Mouse (Mus musculus) liver, adult 2 months (tissue): ENCODE data around the gene Sdhb. TPM values are rescaled to one million over a fixed set of nuclear protein-coding genes. Genes with fewer than 3 reads are reported as not detected.

ENCODE experiments used
- DNase-seq: peaks from one replicate; pipeline ENCODE4 v3.0.0-alpha.2; 2011; ENCODE audit warnings: low read depth, low spot score; ENCODE audit errors: extremely low read depth
- H3K27ac ChIP-seq: fragments of 200-500 bp; replicated peaks from 2 replicates; pipeline ENCODE4 v1.5.1; 2012; ENCODE audit warnings: low read depth, mild to moderate bottlenecking, control low read depth, inconsistent platforms, low read length; ENCODE audit not compliant: insufficient read depth
- H3K27me3 ChIP-seq: fragments of 200-500 bp; 2 replicates; pipeline ENCODE4 v1.6.1; 2012; ENCODE audit warnings: mild to moderate bottlenecking, moderate library complexity, low read length, inconsistent platforms; ENCODE audit not compliant: control insufficient read depth, insufficient read depth
- H3K36me3 ChIP-seq: fragments of 200-500 bp; 2 replicates; pipeline ENCODE4 v1.6.1; 2012; ENCODE audit warnings: low read length, inconsistent platforms; ENCODE audit not compliant: control insufficient read depth, insufficient read depth
- H3K4me1 ChIP-seq: fragments of 200-500 bp; 2 replicates; pipeline ENCODE4 v1.6.1; 2011; ENCODE audit warnings: low read length; ENCODE audit not compliant: control insufficient read depth, insufficient read depth
- H3K4me3 ChIP-seq: fragments of 200-500 bp; 2 replicates; pipeline ENCODE4 v1.5.1; 2011; ENCODE audit warnings: low read depth, mild to moderate bottlenecking, control low read depth, low read length, moderate library complexity; ENCODE audit not compliant: insufficient read depth
- H3K79me2 ChIP-seq: fragments of 200-500 bp; 2 replicates; pipeline ENCODE4 v1.6.1; 2012; ENCODE audit warnings: inconsistent platforms, mild to moderate bottlenecking, low read length, moderate library complexity; ENCODE audit not compliant: control insufficient read depth, insufficient read depth
- H3K9ac ChIP-seq: fragments of 200-500 bp; 2 replicates; pipeline ENCODE4 v1.6.1; 2012; ENCODE audit warnings: low read depth, mild to moderate bottlenecking, control low read depth, inconsistent platforms, low read length
- CTCF ChIP-seq: fragments of 200-500 bp; IDR thresholded peaks from 2 replicates; pipeline ENCODE4 v1.5.1; 2011; ENCODE audit warnings: low read depth, low read length, control low read depth
- POLR2A ChIP-seq: fragments of 200-500 bp; IDR thresholded peaks from 2 replicates; pipeline ENCODE4 v1.6.1; 2011; ENCODE audit warnings: low read length, control low read depth; ENCODE audit not compliant: insufficient read depth; ENCODE audit errors: extremely low read depth
- WGBS: fragments of 180-500 bp; shearing (Covaris S2); methylation state at CpG from one replicate; pipeline ENCODE4 v1.1.7; 2018; 5-methylcytosine and 5-hydroxymethylcytosine counted together
- polyA plus RNA-seq: library from polyadenylated mRNA; depleted of rRNA; stranded (reverse); fragments of >200 nt; gene quantifications from 2 replicates; pipeline ENCODE4 v1.2.3, GENCODE M21; 2012
- total RNA-seq: library from RNA; depleted of rRNA; stranded (reverse); fragments of >200 nt; gene quantifications from 2 replicates; pipeline ENCODE4 v1.2.3, GENCODE M21; 2014

Gene Sdhb
- total and polyA plus RNA-seq, 2 experiments, result 347 to 532 TPM

DNA sequence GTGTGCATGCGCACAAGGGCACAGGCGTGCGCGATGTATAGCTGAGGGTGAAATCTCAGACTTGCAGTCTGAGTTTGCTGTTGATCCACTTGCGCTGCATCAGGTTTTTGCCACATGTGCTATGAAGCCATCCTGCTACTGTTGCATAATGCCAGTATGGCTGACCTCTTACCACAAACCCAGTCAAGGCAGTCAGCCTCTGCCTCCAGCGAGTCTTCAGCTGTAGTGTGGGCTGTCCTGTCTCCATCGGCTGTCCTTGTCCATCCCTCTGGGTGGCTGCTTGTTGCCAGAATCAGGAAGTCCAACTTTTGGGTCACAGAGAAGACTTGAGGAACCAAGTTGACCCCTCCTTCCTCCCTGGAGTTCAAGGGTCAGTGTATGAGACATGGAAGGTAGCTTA lies 14.4 kb downstream of the Sdhb start:
- no peak for TF ChIP-seq POLR2A
- TF ChIP-seq CTCF, result no peak
- Histone ChIP-seq H3K4me3 (no peak overlapping the region), H3K4me1 (no peaks in the 10 kb centered on the region), H3K79me2 (no peaks in the 10 kb centered on the region), H3K27me3 (no peaks in the 10 kb centered on the region), H3K9ac (no peak overlapping the region), H3K36me3 (peaks cover 38% of the 10 kb centered on the region), H3K27ac (no peak overlapping the region)
- WGBS, result 89% methylated on average over 7 of the region's 7 CpGs
- peak; percentile 48 for DNase-seq

GRCm38 (mm10) chr4:140977278-140977677 lies 16.3 kb downstream of the Sdhb start:
- Histone ChIP-seq H3K9ac (no peak overlapping the region), H3K27me3 (no peaks in the 10 kb centered on the region), H3K4me3 (no peak overlapping the region), H3K4me1 (no peaks in the 10 kb centered on the region), H3K36me3 (peaks cover 26% of the 10 kb centered on the region; the same call in 1 of the 2 replicates), H3K27ac (no peak overlapping the region), H3K79me2 (no peaks in the 10 kb centered on the region)
- DNase-seq, result no peak
- WGBS, result 94% methylated on average over 10 of the region's 10 CpGs
- TF ChIP-seq CTCF (no peak), POLR2A (no peak)

DNA sequence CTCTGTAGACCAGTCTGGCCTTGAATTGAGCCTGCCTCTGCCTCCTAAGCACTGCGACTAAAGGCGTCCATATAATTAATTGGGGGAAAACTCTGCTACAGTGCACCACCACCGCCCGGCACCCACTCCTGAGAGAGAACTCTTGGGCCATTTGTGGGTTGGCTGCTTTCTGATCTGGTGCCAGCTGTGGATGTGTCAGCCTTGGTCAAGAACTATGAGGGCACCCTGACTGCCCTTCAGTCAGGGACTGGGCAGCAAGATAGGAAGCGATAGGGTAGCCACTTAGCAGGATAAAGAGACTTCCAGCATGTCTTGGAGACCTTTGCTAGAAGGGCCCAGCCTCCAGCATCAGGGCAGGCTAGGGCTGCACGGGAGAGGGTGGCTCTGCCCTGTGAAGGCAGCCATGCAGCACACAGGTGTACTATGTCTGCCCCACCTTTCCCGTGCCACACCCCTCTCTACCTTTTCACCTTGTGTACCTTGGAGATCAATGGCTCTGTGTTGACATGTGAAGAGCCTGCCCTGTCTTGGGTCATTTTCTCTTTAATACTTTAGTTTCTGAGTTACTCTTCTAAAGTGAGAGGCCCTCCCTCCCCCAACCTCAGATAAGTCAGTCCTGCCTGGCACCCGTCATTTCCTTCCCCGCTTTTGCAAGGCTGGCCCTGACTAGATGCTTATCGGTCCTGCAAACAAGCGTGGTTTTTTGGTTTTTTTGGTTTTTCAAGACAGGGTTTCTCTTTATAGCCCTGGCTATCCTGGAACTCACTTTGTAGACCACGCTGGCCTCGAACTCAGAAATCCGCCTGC lies 17.1 kb downstream of the Sdhb start:
- H3K4me1 ChIP-seq, result no peaks in the 10 kb centered on the region
- no peaks in the 10 kb centered on the region for H3K27me3 ChIP-seq
- H3K36me3 ChIP-seq, result peaks cover 19% of the 10 kb centered on the region; the same call in 1 of the 2 replicates
- DNase-seq, result no peak
- no peak overlapping the region for H3K27ac ChIP-seq
- TF ChIP-seq POLR2A (no peak), CTCF (no peak)
- H3K9ac ChIP-seq, result no peak overlapping the region
- H3K79me2 ChIP-seq, result no peaks in the 10 kb centered on the region
- WGBS, result 88% methylated on average over 14 of the region's 14 CpGs
- H3K4me3 ChIP-seq, result no peak overlapping the region

- Histone ChIP-seq H3K79me2 (no peaks in the 10 kb centered on the region), H3K27ac (no peak overlapping the region), H3K27me3 (no peaks in the 10 kb centered on the region), H3K9ac (no peak overlapping the region), H3K36me3 (peaks cover 9% of the 10 kb centered on the region; the same call in 1 of the 2 replicates), H3K4me3 (no peak overlapping the region), H3K4me1 (no peaks in the 10 kb centered on the region)
- TF ChIP-seq CTCF, result peak; percentile 76
- no peak for TF ChIP-seq POLR2A
- 89% methylated on average over 2 of the region's 2 CpGs for WGBS
- peak; percentile 17 for DNase-seq
Observed at GRCm38 (mm10) chr4:140981605-140982004, 20.6 kb downstream of the Sdhb start.

DNA sequence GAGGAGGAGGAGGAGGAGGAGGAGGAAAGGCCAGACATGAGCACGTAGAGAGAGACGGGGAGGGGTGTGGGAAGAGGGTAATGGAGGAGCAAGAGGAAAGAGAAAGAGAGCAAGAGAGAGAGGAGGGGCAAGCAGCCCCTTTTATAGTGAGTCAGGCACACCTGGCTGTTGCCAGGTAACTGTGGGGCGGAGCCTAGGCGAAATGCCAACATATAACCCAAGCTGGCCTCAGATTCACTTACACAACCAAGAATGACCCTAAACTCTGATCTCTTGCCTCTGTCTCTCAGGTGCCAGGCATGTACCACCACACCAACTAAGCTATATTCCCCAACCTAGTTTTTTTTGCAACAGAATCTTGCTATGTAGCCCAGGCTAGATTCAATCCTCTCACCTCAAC lies 21.8 kb downstream of the Sdhb start:
- TF ChIP-seq POLR2A, result no peak
- no peak for TF ChIP-seq CTCF

GRCm38 (mm10) chr4:140983442-140983841 lies 22.4 kb downstream of the Sdhb start:
- 31% methylated on average over 9 of the region's 9 CpGs for WGBS
- H3K79me2 ChIP-seq, result 0 out of 2 replicates have a peak, but pooled peaks cover 3% of the 10 kb centered on the region
- peak; percentile 37 for DNase-seq
- no peak for TF ChIP-seq POLR2A
- no peak for TF ChIP-seq CTCF
- no peak overlapping the region for H3K9ac ChIP-seq
- no peaks in the 10 kb centered on the region for H3K4me1 ChIP-seq
- H3K36me3 ChIP-seq, result peaks cover 8% of the 10 kb centered on the region; the same call in 1 of the 2 replicates
- H3K27ac ChIP-seq, result peak overlapping the region; percentile 18; the same call in 1 of the 2 replicates
- H3K27me3 ChIP-seq, result no peaks in the 10 kb centered on the region
- H3K4me3 ChIP-seq, result no peak overlapping the region

More for the DNA sequence above, 21.8 kb downstream of the Sdhb start:
- H3K27ac ChIP-seq, result no peak overlapping the region
- DNase-seq, result no peak
- H3K79me2 ChIP-seq, result 0 out of 2 replicates have a peak, but pooled peaks cover 3% of the 10 kb centered on the region
- H3K36me3 ChIP-seq, result peaks cover 8% of the 10 kb centered on the region; the same call in 1 of the 2 replicates
- no peak overlapping the region for H3K9ac ChIP-seq
- 59% methylated on average over 4 of the region's 4 CpGs for WGBS
- no peak overlapping the region for H3K4me3 ChIP-seq
- H3K4me1 ChIP-seq, result no peaks in the 10 kb centered on the region
- H3K27me3 ChIP-seq, result no peaks in the 10 kb centered on the region
